Mouse (Mus musculus): ENCODE results near the gene Olfr135.

Olfr135 gene

DNA sequence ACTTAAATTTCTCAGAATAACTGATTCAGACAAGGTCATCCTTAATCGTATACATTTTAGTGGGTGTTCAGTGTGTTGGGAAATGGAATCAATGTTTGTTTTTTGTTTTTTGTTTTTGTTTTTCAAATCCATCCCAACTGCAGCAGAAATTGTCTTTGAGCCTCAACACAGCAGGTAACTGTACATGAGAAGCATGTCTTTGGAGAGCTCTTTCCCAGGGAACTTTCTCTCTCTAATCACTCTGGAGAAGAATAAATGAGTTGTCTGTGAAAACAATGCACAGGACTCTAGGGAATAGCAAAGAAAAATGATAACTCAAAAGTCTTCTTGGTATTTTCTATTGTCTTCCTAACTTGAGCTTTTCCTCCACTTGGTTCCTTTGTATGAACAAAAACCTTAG, at the start of gene Olfr135:
Gene Olfr135 (plus strand): TSS at position 301 of the 400 bp plus-strand sequence.
- ATAC-seq (ENCODE audit: low TSS enrichment), result no peak

DNA sequence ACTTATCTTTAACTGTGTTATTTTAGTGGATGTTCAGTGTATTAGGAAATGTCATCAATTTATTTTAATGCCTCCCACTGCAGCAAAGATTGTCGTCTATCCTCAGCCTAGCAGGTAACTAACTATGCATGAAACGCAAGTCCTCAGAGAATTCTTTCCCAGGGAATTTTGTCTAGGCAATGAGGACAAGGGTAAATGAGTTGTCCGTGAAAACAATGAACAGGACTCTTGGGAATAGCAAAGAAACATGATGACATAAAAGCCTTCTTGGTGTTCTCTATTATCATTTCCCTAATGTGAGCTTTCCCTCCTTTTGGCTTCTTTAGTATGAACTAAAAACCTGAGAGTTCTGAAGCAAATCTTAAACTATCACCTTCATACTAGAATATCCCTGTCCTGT, 33.0 kb upstream of the Olfr135 start, which contains the start of gene Olfr134:
Gene Olfr134 (plus strand): TSS at position 301 of the 400 bp plus-strand sequence.
- ATAC-seq (ENCODE audit: low TSS enrichment), result no peak
